Mouse (Mus musculus) CD4-positive, CD25-positive, alpha-beta regulatory T cell, adult 4 months (primary cell): ENCODE data around the gene Rgma. TPM values are rescaled to one million over a fixed set of nuclear protein-coding genes. Genes with fewer than 3 reads are reported as not detected.

Experiments used
- ATAC-seq: one replicate; pipeline ENCODE4 v1.8.0; 2017
- polyA plus RNA-seq, 2 experiments: library from polyadenylated mRNA; unstranded; fragments of 100-300 nt; shearing (Covaris generic); gene quantifications; one replicate each; pipeline ENCODE4 v1.2.1; 2017

Gene Rgma
- not detected for polyA plus RNA-seq

DNA sequence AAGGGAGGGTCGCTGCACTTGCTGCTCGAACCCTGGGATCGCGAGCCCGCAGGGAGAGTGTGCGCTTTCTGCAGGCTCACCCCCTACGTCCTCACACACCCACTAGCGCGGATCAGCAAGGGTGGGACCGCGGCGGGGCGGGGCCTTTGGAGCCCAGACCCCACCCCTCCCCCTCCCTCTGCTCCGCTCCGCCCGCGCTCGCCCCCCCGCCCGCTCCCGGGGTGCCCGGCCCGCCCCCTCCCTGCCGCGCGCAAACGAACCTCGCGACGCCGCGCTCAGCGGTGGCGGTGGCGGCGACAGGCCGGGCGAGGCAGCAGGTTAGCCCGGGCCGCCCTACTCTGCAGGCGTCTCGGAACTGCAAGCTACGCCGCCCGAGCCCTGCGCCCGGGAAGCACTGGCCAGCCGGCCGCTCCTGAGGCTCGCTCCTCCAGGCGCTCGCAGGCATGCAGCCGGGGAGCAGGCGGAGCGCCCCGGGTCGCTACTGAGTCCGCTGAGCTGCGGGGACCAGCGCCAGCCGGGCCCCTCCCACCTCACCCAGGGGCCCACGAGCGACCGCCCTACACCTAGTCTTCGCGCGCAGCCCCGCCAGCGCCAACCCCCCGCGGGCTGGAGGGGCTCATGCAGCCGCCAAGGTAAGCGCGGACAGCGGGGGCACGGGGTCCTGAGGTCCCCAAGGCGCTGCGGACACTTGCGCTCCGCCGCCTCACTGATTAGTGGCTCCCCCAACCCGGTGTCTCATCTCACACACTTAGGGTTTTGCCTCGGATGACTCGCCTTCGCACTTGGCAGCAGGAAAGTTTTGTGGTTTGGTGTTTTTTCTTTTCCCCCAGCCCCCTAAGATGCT is at the start of gene Rgma:
Rgma (plus strand) TSS at position 253 of the 844 bp plus-strand sequence.
- no peak for ATAC-seq

DNA sequence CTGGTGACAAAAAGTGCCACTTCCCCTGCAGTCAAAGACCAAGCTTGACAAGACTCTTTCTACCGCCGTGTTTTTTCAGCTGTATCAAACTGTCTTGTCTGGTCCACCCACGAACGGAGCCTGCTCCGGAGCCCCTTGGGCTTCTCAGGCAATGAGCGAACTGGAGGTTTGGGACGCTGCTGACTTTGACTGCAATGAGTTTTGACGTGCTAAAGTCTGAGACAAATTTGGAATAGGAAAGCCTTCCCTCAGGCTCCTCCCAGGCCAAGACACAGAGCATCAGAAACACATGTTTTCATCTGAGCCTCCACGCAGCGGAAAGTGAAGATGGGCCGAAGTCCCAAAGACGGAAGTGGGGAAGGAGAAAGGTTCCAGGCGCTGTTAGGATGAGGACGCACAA is 49.1 kb upstream of the Rgma start:
- ATAC-seq = no peak

DNA sequence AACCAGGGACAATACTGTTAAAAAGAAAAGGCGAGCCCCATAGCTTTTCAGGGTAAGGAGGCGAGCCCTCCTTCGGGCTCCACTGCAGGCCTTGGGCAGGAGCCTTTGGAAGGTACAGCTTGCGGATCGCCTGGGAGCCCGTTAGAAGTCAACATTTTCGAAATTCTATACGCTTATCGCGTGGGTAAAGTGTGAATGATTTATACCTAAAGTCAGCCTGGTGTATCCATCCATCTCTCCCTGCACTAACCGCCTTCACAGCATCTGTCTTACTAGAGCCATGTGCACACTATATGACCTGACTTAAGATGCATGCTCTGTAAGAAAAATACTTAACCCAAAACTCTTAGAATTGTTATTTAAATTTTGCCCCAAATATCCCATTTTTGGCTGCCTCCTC is 48.6 kb upstream of the Rgma start:
- ATAC-seq = no peak

GRCm38 (mm10) chr7:73327193-73327592 is 48.1 kb upstream of the Rgma start:
- ATAC-seq = no peak

GRCm38 (mm10) chr7:73327652-73328051 is 47.7 kb upstream of the Rgma start:
- ATAC-seq = no peak

GRCm38 (mm10) chr7:73328653-73329207 is 46.6 kb upstream of the Rgma start:
- ATAC-seq = no peak

DNA sequence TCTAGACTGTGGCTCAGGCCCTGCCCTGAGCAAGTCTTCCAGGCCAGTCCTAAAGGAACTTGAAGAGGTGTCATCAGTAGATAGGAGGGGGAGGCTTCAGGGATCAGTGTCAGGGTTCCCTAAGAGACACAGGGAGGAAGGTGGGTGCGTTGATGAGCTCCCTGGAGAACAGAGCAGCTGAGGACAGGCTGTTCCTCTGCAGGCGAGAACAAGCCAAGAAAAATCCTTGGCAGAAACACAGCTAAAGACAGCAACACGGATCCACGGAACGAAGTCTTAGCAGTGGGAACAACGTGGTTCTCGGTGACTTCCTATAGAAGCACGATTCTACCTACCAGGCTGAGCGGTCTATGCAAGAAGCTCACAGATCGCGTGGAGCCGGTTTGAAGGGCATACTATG is 44.6 kb upstream of the Rgma start:
- ATAC-seq = no peak

GRCm38 (mm10) chr7:73331645-73332044 is 43.7 kb upstream of the Rgma start:
- ATAC-seq = no peak

DNA sequence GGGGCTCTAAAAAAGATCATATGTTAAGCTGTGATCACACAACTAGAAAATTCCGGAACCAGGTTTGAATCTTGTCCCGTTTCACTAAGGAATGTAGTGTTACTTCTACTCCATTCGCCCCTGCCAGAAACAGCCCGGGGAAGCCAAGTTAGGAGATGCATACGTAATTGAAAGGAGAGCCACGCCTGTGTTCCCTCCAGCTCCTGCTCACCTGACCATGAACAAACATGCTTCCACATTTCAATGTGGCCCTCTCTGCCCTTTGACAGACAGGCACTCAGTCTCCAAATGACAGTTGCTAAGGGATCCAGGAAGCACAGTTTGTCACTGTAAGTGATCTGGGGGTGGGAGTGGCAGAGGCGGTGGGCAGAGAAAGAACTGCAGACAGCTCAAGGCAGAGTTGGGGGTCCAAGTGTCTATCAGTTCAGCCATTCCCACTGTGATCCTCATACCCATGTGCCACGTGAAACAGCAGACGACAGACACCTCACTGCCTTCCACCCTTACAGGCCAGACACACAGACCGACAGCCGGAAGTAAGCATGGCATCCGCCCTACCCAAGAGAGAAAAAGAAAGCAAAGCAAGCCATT is 41.8 kb upstream of the Rgma start:
- no peak for ATAC-seq

DNA sequence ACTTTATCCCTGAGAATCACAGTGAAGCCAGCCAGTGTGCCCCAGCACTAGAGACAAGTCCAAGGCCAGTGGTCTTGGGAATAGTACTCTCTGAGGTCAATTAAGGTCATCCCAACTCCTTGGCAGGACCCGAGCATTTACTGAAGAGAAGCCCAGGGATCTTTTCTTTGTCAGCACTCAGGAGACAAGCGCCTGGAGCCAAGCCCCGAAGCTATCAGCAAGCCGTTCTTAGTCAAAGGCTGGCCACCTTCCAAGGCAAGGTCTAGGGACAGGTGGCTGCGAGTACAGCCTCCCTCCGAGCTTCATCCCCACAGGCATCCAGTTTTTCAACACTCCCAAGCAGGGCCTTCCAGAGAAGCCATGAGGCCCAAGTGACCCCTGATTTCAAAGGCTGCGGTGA is 40.4 kb upstream of the Rgma start:
- no peak for ATAC-seq

DNA sequence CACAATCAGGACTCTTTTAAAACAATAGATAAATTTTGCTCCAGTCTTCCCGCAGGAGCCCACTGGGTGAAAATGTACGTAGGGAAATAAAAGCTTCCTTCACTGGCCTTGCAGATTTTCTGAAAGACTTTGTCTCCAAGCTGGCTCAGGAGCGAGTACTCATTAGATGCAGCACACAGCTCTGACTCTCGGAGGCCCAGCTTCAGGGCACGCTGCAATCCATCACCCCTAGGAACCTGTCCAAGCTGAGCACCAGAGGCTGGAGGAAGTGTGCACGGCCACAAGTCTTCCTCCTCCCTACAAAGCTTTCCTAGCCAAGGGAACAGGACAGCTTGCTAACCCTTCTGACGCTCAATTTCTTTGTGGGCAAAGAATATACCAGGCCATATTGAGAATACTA is 38.9 kb upstream of the Rgma start:
- no peak for ATAC-seq

GRCm38 (mm10) chr7:73338353-73338752 is 37.0 kb upstream of the Rgma start:
- no peak for ATAC-seq

DNA sequence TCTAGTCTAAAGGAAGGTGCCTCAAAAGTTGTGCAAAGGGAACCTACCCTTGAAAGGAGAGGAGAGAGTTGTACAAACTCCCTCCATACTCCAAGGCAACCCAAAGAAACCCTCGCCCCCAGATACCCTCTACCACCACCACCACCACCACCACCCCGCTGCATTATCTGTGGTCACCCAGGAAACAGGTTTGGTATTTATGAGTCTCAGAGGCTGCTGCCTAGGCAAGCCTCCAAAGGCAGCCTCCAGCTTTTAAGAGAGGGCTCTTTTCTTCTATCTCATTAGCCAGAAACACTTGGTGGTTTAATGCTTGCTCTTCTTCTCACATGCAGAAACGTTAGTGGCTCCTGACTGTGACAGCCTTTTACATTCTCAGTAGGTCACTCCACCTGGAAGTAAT is 31.5 kb upstream of the Rgma start:
- ATAC-seq = no peak

- ATAC-seq = no peak
Observed at GRCm38 (mm10) chr7:73348585-73349124, 26.7 kb upstream of the Rgma start.

- no peak for ATAC-seq
Observed at GRCm38 (mm10) chr7:73349158-73349557, 26.2 kb upstream of the Rgma start.

DNA sequence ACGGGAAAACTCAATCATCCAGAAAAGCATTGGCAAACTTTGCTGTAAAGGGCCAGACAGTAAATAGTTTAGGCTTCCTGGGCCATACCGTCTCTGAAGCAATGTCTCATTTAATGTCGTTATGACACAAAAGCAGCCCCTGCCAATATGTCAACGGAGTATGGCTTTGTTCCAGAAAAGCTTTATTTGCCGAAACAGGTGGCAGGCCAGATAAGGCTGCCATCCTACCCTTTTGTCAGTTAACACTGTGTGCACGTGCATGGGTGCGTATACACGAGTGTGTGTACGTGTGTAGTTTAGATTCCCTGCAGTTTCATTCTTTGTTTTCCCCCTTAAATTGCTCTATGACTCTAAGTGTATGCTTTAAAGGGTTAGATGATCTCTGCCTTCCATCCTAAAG is 20.1 kb upstream of the Rgma start:
- ATAC-seq = no peak

GRCm38 (mm10) chr7:73356901-73357300 is 18.4 kb upstream of the Rgma start:
- no peak for ATAC-seq

GRCm38 (mm10) chr7:73357626-73358025 is 17.7 kb upstream of the Rgma start:
- ATAC-seq = no peak

- no peak for ATAC-seq
Observed at GRCm38 (mm10) chr7:73365511-73365910, 9.8 kb upstream of the Rgma start.

DNA sequence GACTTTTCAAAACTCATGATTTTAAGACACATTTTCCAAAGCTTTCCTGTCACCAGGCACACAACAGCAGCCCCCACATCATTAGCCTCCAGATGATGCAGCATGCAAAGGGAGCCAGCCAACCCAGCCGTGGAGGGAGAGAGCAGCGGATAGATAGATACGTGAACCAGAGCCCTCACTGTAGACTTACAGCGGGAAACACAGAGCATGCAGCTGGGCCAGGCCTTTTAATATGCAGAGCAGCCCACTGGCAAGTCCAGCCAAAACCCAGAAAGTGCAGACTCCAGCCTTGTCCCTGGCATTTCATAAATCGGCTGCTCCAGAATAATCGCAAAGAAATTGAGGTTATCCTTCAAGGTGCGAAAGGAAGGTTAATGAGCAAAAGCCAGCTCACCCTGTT is 9.3 kb upstream of the Rgma start:
- no peak for ATAC-seq

GRCm38 (mm10) chr7:73367681-73368464 is 7.4 kb upstream of the Rgma start:
- no peak for ATAC-seq

DNA sequence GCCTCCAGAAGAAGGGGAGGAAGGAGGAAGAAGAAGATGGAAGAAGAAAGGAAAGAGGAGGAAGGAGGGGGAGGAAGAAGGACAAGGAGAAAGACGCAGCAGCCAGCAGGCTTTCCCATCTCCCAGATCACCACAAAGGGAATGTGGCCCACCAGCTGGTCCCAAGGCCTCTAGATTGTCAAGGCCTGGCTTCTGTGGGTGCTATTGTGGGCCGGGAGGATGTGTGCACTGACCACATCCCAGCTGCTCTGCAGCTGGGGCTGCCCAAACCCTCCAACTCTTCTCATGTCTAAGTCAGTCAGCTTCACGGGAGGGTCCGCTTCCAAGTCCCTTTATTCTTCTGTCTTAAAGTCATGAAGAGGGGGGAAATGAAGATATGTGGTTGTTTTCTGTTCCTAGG is 5.3 kb upstream of the Rgma start:
- ATAC-seq = no peak
